Mouse (Mus musculus) liver, embryonic 15.5 days (tissue): Measurements from ENCODE around the gene 1700020A23Rik. TPM values are rescaled to one million over a fixed set of nuclear protein-coding genes. Genes with fewer than 3 reads are reported as not detected.

Source experiments
- ATAC-seq: fragments of 200-750 bp; cut with Nextera tagmentation; 2 replicates; pipeline ENCODE4 v1.8.0; 2017; ENCODE audit warnings: moderate number of reproducible peaks, mild to moderate bottlenecking, moderate library complexity; ENCODE audit not compliant: insufficient read depth
- H3K27ac ChIP-seq: fragments of 300-500 bp; sonication (generic); replicated peaks from 2 replicates; pipeline ENCODE4 v1.5.1; 2015; ENCODE audit warnings: mild to moderate bottlenecking, inconsistent platforms
- H3K27me3 ChIP-seq: fragments of 300-500 bp; sonication (generic); 2 replicates; pipeline ENCODE4 v1.6.1; 2015; ENCODE audit warnings: mild to moderate bottlenecking, inconsistent platforms
- H3K36me3 ChIP-seq: fragments of 300-500 bp; sonication (generic); replicated peaks from 2 replicates; pipeline ENCODE4 v1.6.1; 2015; ENCODE audit warnings: moderate library complexity, mild to moderate bottlenecking, inconsistent platforms
- H3K4me1 ChIP-seq: fragments of 300-500 bp; sonication (generic); replicated peaks from 2 replicates; pipeline ENCODE4 v1.6.1; 2015; ENCODE audit warnings: inconsistent platforms
- H3K4me2 ChIP-seq: fragments of 300-500 bp; sonication (generic); 2 replicates; pipeline ENCODE4 v1.6.1; 2015; ENCODE audit warnings: moderate library complexity, mild to moderate bottlenecking, inconsistent platforms
- H3K4me3 ChIP-seq: fragments of 300-500 bp; sonication (generic); replicated peaks from 2 replicates; pipeline ENCODE4 v1.5.1; 2015; ENCODE audit warnings: mild to moderate bottlenecking, inconsistent platforms
- H3K9ac ChIP-seq: fragments of 300-500 bp; sonication (generic); 2 replicates; pipeline ENCODE4 v1.6.1; 2015; ENCODE audit warnings: moderate library complexity, mild to moderate bottlenecking, inconsistent platforms
- H3K9me3 ChIP-seq: fragments of 300-500 bp; sonication (generic); replicated peaks from 2 replicates; pipeline ENCODE4 v1.6.1; 2016; ENCODE audit warnings: inconsistent platforms
- WGBS: fragments of 180-500 bp; shearing (Covaris S2); methylation state at CpG from one replicate; pipeline ENCODE4 v1.1.7; 2015; ENCODE audit warnings: mixed read lengths; ENCODE audit not compliant: insufficient replicate concordance; 5-methylcytosine and 5-hydroxymethylcytosine counted together
- polyA plus RNA-seq: library from polyadenylated mRNA; unstranded; fragments of >200 nt; fragmentation: Nextera tagmentation; extraction: Ambion mirVana; gene quantifications from 2 replicates; pipeline ENCODE4 v1.2.1, GENCODE M21; 2015

Gene 1700020A23Rik
- polyA plus RNA-seq, 1 experiment from 2014 or later = not detected

- no peak overlapping the region for H3K9ac ChIP-seq
- H3K27ac ChIP-seq = no peak overlapping the region
- H3K27me3 ChIP-seq = no peaks in the 10 kb centered on the region; the same call in 1 of the 2 replicates
- H3K36me3 ChIP-seq = no peaks in the 10 kb centered on the region
- no peak overlapping the region for H3K4me3 ChIP-seq
- H3K4me2 ChIP-seq = no peak overlapping the region
- WGBS = 62% methylated on average over 2 of the region's 2 CpGs
- no peaks in the 10 kb centered on the region for H3K9me3 ChIP-seq
- no peaks in the 10 kb centered on the region for H3K4me1 ChIP-seq
- ATAC-seq = no peak
These were observed 16.3 kb upstream of the 1700020A23Rik start for GRCm38 (mm10) chr2:130388796-130389195.

GRCm38 (mm10) chr2:130390993-130391625 is 13.9 kb upstream of the 1700020A23Rik start:
- no peaks in the 10 kb centered on the region for H3K4me1 ChIP-seq
- WGBS = 64% methylated on average over 11 of the region's 11 CpGs

GRCm38 (mm10) chr2:130392836-130393235 is 12.2 kb upstream of the 1700020A23Rik start:
- no peaks in the 10 kb centered on the region for H3K36me3 ChIP-seq
- no peaks in the 10 kb centered on the region for H3K9me3 ChIP-seq
- 63% methylated on average over 3 of the region's 3 CpGs for WGBS
- H3K27ac ChIP-seq = no peak overlapping the region
- H3K9ac ChIP-seq = no peak overlapping the region
- peaks cover 29% of the 10 kb centered on the region for H3K27me3 ChIP-seq
- H3K4me2 ChIP-seq = no peak overlapping the region
- no peak overlapping the region for H3K4me3 ChIP-seq
- no peak for ATAC-seq
- peaks cover 9% of the 10 kb centered on the region for H3K4me1 ChIP-seq

More at GRCm38 (mm10) chr2:130390993-130391625, 13.9 kb upstream of the 1700020A23Rik start:
- no peak for ATAC-seq
- Histone ChIP-seq H3K9me3 (no peaks in the 10 kb centered on the region), H3K27ac (no peak overlapping the region), H3K27me3 (peaks cover 12% of the 10 kb centered on the region), H3K4me3 (no peak overlapping the region), H3K36me3 (no peaks in the 10 kb centered on the region), H3K9ac (no peak overlapping the region), H3K4me2 (no peak overlapping the region)

- Histone ChIP-seq H3K4me3 (no peak overlapping the region), H3K9me3 (no peaks in the 10 kb centered on the region), H3K27me3 (peaks cover 51% of the 10 kb centered on the region), H3K9ac (no peak overlapping the region), H3K36me3 (no peaks in the 10 kb centered on the region), H3K4me1 (peaks cover 9% of the 10 kb centered on the region), H3K27ac (no peak overlapping the region), H3K4me2 (no peak overlapping the region)
- ATAC-seq = no peak
- WGBS = 71% methylated on average over 11 of the region's 11 CpGs
These were observed 9.4 kb upstream of the 1700020A23Rik start for GRCm38 (mm10) chr2:130395696-130396095.

GRCm38 (mm10) chr2:130397186-130397985 is 7.7 kb upstream of the 1700020A23Rik start, which contains the start of gene Cpxm1:
Cpxm1 (minus strand) TSS chr2:130397574.
- 2% methylated on average over 47 of the region's 53 CpGs for WGBS
- Histone ChIP-seq H3K27ac (no peak within 1 kb of the TSS), H3K4me3 (peak within 1 kb of the TSS; percentile 40), H3K27me3 (peaks cover 54% of the 10 kb centered on the region), H3K9ac (peak within 1 kb of the TSS; percentile 4; the same call in 1 of the 2 replicates), H3K4me1 (peaks cover 9% of the 10 kb centered on the region), H3K36me3 (no peaks in the 10 kb centered on the region), H3K4me2 (peak within 1 kb of the TSS; percentile 67), H3K9me3 (no peaks in the 10 kb centered on the region)
- peak; percentile 34; the same call in 1 of the 2 replicates for ATAC-seq

GRCm38 (mm10) chr2:130398091-130398490 is 7.0 kb upstream of the 1700020A23Rik start:
- no peak for ATAC-seq
- H3K27ac ChIP-seq = no peak overlapping the region
- H3K4me2 ChIP-seq = peak overlapping the region; percentile 67
- peaks cover 9% of the 10 kb centered on the region for H3K4me1 ChIP-seq
- H3K9ac ChIP-seq = no peak overlapping the region
- H3K27me3 ChIP-seq = peaks cover 54% of the 10 kb centered on the region
- H3K9me3 ChIP-seq = no peaks in the 10 kb centered on the region
- H3K36me3 ChIP-seq = no peaks in the 10 kb centered on the region
- H3K4me3 ChIP-seq = peak overlapping the region; percentile 40; the same call in 1 of the 2 replicates
- 15% methylated on average over 14 of the region's 14 CpGs for WGBS

GRCm38 (mm10) chr2:130400046-130400445 is 5.0 kb upstream of the 1700020A23Rik start:
- peaks cover 50% of the 10 kb centered on the region for H3K27me3 ChIP-seq
- no peak for ATAC-seq

GRCm38 (mm10) chr2:130401891-130402290 is 3.2 kb upstream of the 1700020A23Rik start:
- Histone ChIP-seq H3K9ac (no peak overlapping the region), H3K36me3 (no peaks in the 10 kb centered on the region), H3K27me3 (peaks cover 34% of the 10 kb centered on the region), H3K4me3 (no peak overlapping the region), H3K4me2 (no peak overlapping the region), H3K27ac (no peak overlapping the region), H3K9me3 (no peaks in the 10 kb centered on the region), H3K4me1 (peaks cover 9% of the 10 kb centered on the region)
- no peak for ATAC-seq
- WGBS = 56% methylated on average over 4 of the region's 4 CpGs

More at GRCm38 (mm10) chr2:130400046-130400445, 5.0 kb upstream of the 1700020A23Rik start:
- Histone ChIP-seq H3K4me3 (no peak overlapping the region), H3K9me3 (no peaks in the 10 kb centered on the region), H3K4me2 (no peak overlapping the region), H3K9ac (no peak overlapping the region), H3K4me1 (peaks cover 9% of the 10 kb centered on the region), H3K36me3 (no peaks in the 10 kb centered on the region), H3K27ac (no peak overlapping the region)
- WGBS = 63% methylated on average over 1 of the region's 1 CpGs

GRCm38 (mm10) chr2:130406178-130406577 is 1.1 kb downstream of the 1700020A23Rik start, which contains the start of gene Tmem239:
Tmem239 (plus strand) TSS chr2:130406478.
- Histone ChIP-seq H3K9me3 (no peaks in the 10 kb centered on the region), H3K9ac (no peak within 1 kb of the TSS), H3K4me3 (no peak within 1 kb of the TSS), H3K36me3 (no peaks in the 10 kb centered on the region), H3K27ac (no peak within 1 kb of the TSS), H3K4me2 (no peak within 1 kb of the TSS), H3K4me1 (no peaks in the 10 kb centered on the region), H3K27me3 (0 out of 2 replicates have a peak, but pooled peaks cover 3% of the 10 kb centered on the region)
- 42% methylated on average over 2 of the region's 2 CpGs for WGBS
- no peak for ATAC-seq

- H3K36me3 ChIP-seq = no peaks in the 10 kb centered on the region
- no peak overlapping the region for H3K4me3 ChIP-seq
- H3K27ac ChIP-seq = no peak overlapping the region
- H3K9me3 ChIP-seq = no peaks in the 10 kb centered on the region
- H3K27me3 ChIP-seq = no peaks in the 10 kb centered on the region
- no peaks in the 10 kb centered on the region for H3K4me1 ChIP-seq
- ATAC-seq = no peak
- no peak overlapping the region for H3K9ac ChIP-seq
- no peak overlapping the region for H3K4me2 ChIP-seq
- 27% methylated on average over 6 of the region's 6 CpGs for WGBS
These were observed 3.1 kb downstream of the 1700020A23Rik start for GRCm38 (mm10) chr2:130408194-130408593.
